Mouse (Mus musculus) ES-Bruce4 (cell line): Measurements from ENCODE around the gene Dnajc22.

Experiments used
- CTCF ChIP-seq: IDR thresholded peaks from one replicate; pipeline ENCODE4 v1.8.1; 2011; ENCODE audit warnings: low read depth, low read length
- POLR2A ChIP-seq: IDR thresholded peaks from one replicate; pipeline ENCODE4 v1.8.1; 2011; ENCODE audit warnings: low read length; ENCODE audit not compliant: insufficient read depth

DNA sequence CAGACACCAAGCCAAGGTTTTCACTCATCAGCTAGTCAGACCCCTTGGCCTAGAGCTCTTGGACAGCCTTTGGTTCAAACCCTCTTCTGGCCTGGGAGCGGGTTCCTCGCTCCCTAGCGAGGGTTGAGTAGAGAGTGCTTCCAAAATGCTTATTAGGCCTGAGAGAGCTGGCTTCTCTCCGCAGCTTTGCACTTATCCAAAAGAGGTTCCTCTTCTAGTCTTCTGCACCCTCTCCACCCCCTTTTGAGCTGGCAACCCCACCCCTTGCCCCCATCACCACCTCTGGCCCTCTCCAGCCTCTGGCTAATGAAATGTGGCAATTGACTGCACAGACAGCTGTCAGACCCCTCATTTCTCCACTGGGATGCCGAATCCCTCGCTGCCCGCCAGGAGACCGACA is at the start of gene Dnajc22:
- no peak for TF ChIP-seq CTCF
- no peak for TF ChIP-seq POLR2A
